Mouse (Mus musculus) right cerebral cortex, postnatal 14 days (tissue): ENCODE measurements around the gene 1700056E22Rik.

Source experiments
- DNase-seq: peaks from one replicate; pipeline ENCODE4 v3.0.0; 2022

The 1700056E22Rik gene

GRCm38 (mm10) chr1:184051286-184051685, 17.2 kb upstream of the 1700056E22Rik start:
- DNase-seq: no peak

GRCm38 (mm10) chr1:184048675-184049418, 14.7 kb upstream of the 1700056E22Rik start:
- no peak for DNase-seq

GRCm38 (mm10) chr1:184047818-184048217, 13.7 kb upstream of the 1700056E22Rik start:
- no peak for DNase-seq

- DNase-seq: no peak
Observed at GRCm38 (mm10) chr1:184046070-184046677, 12.1 kb upstream of the 1700056E22Rik start.

DNA sequence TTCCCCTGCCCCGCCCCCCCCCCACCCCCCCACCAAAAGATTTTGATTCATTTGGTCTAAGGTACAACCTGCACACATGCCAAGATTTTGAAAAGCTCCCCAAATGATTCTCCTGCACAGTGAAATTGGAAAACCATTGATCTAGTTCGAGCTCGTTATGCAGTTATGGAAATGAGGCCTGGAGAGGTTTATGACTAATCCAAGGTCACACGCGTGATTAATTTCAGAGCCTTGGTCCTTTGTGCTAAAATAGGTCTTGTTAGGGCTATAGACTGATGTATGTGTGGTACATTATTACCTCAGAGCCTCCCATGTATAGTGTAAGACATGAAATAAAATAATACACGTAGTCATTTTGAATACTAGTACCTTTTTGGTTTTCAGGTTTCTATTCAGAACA, 9.3 kb upstream of the 1700056E22Rik start:
- DNase-seq: no peak

- DNase-seq: no peak
Observed at GRCm38 (mm10) chr1:184042745-184043144, 8.6 kb upstream of the 1700056E22Rik start.

DNA sequence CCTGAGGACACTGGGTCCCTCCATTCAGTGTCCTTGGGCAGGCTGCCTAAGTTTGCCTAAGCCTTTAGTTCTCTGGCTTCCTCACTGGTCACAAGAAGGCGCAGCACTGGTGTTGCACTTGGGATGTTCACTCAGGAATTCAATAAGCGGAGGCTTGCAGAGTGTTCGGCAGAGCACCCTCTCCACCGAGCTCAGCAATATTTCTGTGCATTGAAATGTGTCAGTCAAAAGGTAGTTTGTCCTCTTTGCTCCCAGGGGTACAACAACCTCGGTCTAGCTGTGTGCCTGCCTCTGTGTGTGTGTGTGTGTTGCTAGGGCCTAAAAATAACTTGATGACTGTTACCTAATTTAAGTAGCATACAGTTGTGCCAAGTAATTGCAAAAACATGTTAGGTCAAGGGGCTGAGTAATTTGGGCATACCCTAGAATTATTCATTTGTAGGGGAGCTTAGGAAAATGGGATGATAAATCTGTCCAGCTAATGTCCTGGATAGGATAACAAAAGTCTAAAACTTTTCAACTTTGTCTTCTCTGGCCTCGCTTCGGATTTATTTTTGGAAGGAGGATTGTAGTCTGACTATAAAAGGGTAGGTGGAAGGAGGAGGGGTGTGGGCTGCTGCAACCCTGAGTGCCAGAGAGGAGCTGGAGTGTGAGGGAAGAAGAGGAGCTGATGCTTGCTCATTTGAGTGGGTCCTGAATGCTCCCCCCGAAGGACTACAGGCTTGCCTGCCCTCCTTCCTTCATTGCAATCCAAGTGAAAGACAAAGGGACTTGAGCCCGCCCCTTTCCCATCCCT, 7.9 kb upstream of the 1700056E22Rik start:
- DNase-seq: no peak

DNA sequence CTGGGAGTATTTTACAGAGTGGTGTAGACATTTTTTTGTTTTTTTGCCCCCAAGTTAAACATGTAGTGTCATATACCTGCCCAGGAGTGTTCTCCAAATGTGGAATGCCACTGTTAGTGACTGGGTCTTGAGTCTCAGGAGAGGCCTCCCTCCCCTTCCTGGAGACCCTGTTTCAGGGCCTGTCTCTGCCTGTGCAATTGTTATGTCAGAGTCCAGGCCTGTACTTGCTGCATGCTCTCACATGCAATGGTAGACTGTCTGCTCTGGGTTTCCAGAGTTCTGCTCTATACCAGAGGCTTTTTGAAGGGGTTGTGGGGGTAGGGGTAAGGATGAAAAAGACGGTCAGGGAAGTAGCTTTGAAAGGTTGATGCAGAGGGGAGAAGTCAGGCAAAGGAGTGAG, 6.8 kb upstream of the 1700056E22Rik start:
- no peak for DNase-seq

GRCm38 (mm10) chr1:184040181-184040580, 6.1 kb upstream of the 1700056E22Rik start:
- no peak for DNase-seq

GRCm38 (mm10) chr1:184039301-184039700, 5.2 kb upstream of the 1700056E22Rik start:
- DNase-seq: no peak

DNA sequence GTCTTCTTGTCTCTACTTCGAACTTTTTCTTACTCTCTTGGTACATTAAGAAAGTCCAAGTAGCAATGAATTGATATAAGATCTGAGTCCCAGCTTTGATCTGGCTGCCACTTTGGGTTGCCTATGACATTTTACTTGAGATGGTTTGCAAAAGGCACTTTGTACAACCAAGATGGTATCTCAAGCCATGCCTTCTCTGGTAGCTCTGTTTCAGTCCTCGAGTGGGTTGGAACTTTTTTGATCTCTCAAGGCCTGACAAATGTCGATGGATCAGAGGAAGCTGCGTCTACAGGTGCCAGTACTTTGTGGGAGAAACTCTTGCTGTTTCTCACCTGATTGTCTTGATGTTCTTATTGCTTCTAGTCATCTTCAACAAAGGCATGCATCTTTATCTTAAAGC, 3.7 kb upstream of the 1700056E22Rik start:
- no peak for DNase-seq

GRCm38 (mm10) chr1:184035346-184035903, 1.3 kb upstream of the 1700056E22Rik start:
- DNase-seq: no peak

DNA sequence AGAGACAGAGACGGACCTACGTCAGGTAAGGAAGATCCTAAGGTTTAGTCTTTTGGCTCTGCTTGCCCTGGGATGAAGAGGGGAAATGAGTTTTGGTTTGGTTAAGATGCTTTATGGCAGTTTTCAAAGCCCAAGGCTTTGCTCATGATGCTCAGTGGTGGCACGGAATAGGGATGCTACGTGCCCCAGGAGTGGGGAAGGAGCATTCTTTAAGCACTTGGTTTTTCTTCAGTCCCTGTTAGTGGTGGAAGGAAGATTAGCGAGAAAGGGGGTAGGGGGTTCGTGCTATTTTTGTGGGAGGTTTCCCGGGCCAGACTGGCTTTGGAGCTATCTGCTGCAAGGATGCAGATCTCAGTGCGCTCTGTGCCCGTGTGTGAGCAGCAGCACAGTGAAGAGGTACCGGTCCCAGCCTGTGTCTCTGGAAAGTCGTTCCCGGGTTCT, 660 bp upstream of the 1700056E22Rik start:
- DNase-seq: no peak

DNA sequence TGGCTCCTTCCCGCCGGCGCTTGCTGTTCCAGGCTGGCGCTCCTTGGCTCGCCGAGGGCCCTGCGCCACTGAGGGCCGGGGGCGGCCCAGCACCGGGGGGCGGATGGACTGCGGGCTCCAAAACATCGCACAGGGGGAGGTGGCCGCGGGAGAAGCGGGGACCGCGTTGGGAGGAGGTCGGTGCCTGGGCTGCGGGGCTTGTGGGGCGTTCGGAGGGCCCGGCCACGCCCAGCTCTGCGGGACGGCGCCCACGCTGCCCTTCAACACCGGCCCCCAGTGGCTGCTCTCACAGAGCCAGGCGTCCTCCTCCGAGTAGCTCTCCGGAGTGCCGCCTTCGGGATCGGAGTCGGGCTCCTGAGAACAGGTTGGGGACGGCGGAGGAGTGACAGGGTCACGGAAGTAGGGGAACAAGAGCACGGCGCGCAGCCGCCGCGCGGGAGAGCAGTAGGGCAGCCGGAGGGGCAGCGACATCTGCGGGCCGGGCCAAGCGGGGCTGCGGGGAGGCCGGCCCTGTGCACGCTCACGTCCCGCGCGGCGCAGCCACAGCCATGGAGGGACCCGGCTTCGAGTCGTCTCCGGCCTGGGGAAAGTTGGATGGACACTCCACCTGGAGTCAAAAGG, 601 bp downstream of the 1700056E22Rik start:
- DNase-seq: peak; percentile 55

DNA sequence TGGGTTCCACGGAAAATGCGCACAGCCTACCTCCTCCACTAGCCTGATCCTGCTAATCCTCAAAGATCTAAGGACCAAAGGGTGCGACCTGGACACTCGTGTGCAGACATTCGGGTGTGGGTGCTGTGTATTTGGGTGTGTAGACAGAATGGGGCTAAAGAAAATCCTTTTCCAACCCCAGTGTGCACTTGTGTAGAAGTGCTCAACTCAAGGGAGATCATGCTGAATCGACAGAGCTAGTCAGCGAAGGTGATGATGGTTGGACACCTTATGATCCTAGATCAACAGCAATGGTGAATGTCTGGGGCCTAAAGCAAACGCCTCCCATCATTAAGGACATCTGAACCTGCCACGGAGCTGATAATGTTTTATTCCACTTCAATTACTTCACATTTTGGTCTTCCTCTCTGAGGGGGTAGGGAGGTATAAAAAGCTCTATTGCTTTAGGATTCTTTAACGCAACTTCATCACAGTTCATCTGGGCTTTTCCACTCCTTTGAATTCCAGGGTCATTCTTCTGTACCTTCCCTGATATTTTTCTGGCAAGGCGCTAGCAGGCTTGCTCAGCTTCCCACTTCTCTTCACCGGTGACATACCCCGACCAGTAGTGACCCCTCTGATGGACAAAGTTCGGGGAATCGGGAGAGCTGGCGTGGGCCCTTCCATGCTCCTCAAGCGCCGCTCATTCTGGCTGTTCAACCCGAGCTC, 1.3 kb downstream of the 1700056E22Rik start:
- no peak for DNase-seq

DNA sequence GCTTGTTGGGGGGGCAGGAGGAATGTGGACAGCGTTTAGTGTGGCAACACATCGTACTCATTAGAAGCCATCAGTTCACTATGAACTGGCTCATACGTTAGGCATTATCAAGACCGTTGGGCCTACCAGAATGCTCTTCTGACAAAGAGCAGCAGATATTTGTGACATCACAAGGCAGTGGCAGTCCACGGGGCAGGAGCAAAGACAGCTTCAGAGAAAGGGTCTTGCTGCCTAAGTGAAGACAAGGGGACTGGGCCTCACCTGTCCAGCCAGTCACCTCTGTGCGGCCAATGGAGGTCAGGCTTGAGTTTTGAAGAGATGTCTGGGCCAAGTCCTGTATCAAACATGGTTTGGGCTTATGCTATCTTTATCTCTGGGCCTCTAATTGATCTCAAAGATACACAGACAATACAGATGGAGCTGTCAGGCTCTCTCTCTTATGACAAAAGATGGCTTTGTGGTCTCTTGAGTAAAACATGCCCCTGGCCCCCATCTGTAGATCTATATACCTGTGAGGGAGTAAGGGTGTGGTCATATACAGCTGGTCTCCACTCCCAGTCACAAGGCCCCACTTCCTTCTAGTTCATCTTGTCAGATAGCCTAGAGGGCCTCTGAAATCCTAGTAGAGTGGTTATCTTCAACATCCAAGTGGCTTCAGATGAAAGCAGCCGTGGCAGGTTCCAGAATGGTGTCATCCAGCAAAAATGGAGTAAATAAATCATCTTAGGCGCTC, 3.9 kb downstream of the 1700056E22Rik start:
- DNase-seq: no peak

- no peak for DNase-seq
Observed at GRCm38 (mm10) chr1:184027039-184027438, 7.1 kb downstream of the 1700056E22Rik start.

GRCm38 (mm10) chr1:184025079-184025478, 9.0 kb downstream of the 1700056E22Rik start:
- no peak for DNase-seq

DNA sequence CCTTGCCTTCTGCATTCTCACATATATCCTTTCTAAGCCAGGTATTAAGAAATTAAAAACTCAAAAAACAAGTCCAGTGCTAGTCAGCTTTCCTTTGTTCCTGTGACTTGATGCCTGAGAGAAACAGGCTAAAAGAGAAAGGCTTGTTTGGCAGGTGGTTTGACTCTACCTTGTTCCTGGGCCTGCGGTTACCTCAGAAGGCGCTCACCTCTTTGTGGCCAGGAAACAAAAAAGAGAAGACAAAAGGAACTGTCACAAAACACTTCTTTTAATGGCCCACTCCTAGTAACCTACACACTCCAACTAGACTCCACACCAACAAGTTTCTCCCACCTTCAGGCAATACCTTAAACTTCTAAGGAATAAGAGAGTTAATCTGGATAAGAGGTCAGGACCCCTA, 9.5 kb downstream of the 1700056E22Rik start:
- no peak for DNase-seq

GRCm38 (mm10) chr1:184023971-184024370, 10.1 kb downstream of the 1700056E22Rik start:
- DNase-seq: no peak

GRCm38 (mm10) chr1:184019722-184020107, 14.4 kb downstream of the 1700056E22Rik start:
- DNase-seq: no peak
